Mouse (Mus musculus) erythroblast, embryonic 14.5 days (primary cell): Measurements from ENCODE around the gene Arih1.

Source experiments
- GATA1 ChIP-seq: IDR thresholded peaks from 2 replicates; pipeline ENCODE4 v1.6.1; 2012; ENCODE audit warnings: low read length, inconsistent platforms, mixed read lengths
- TAL1 ChIP-seq: IDR thresholded peaks from 3 replicates; pipeline ENCODE4 v1.6.1; 2012; ENCODE audit warnings: low read length, inconsistent platforms, mixed read lengths

- TF ChIP-seq GATA1 (no peak), TAL1 (no peak)
Observed at GRCm38 (mm10) chr9:59522906-59523305, 36.5 kb upstream of the Arih1 start.
